Mouse (Mus musculus) small intestine, adult 2 months (tissue): ENCODE data around the gene Htr1d. TPM values are rescaled to one million over a fixed set of nuclear protein-coding genes. Genes with fewer than 3 reads are reported as not detected.

Experiments
- H3K27ac ChIP-seq: fragments of 200-500 bp; 2 replicates; pipeline ENCODE4 v1.5.1; 2012; ENCODE audit warnings: low read depth, low read length, control low read depth, inconsistent platforms; ENCODE audit not compliant: insufficient read depth
- H3K27me3 ChIP-seq: fragments of 200-500 bp; 2 replicates; pipeline ENCODE4 v1.6.1; 2012; ENCODE audit warnings: mild to moderate bottlenecking, moderate library complexity, low read length, inconsistent platforms; ENCODE audit not compliant: control insufficient read depth, insufficient read depth
- H3K36me3 ChIP-seq: fragments of 200-500 bp; 2 replicates; pipeline ENCODE4 v1.6.1; 2012; ENCODE audit warnings: mild to moderate bottlenecking, low read length, control low read depth, inconsistent platforms; ENCODE audit not compliant: control insufficient read depth, insufficient read depth
- H3K4me1 ChIP-seq: fragments of 200-500 bp; 2 replicates; pipeline ENCODE4 v1.6.1; 2012; ENCODE audit warnings: low read length, inconsistent platforms, mixed read lengths; ENCODE audit not compliant: control insufficient read depth, insufficient read depth, insufficient read length
- H3K4me3 ChIP-seq: fragments of 200-500 bp; 2 replicates; pipeline ENCODE4 v1.5.1; 2012; ENCODE audit warnings: low read depth, mild to moderate bottlenecking, control low read depth, inconsistent platforms, low read length, moderate library complexity
- CTCF ChIP-seq: fragments of 200-500 bp; IDR thresholded peaks from 2 replicates; pipeline ENCODE4 v1.5.1; 2012; ENCODE audit warnings: low read depth, mild to moderate bottlenecking, control low read depth, inconsistent platforms, low read length, moderate library complexity, mixed read lengths; ENCODE audit not compliant: insufficient replicate concordance, insufficient read length; ENCODE audit errors: extremely low read depth
- POLR2A ChIP-seq: fragments of 200-500 bp; IDR thresholded peaks from 2 replicates; pipeline ENCODE4 v1.6.1; 2012; ENCODE audit warnings: low read depth, mild to moderate bottlenecking, control low read depth, inconsistent platforms, low read length, moderate library complexity
- WGBS: fragments of 180-500 bp; shearing (Covaris S2); methylation state at CpG from one replicate; pipeline ENCODE4 v1.1.7; 2018; 5-methylcytosine and 5-hydroxymethylcytosine counted together
- polyA plus RNA-seq: library from polyadenylated mRNA; depleted of rRNA; stranded (reverse); fragments of >200 nt; gene quantifications from 2 replicates; pipeline ENCODE4 v1.2.3, GENCODE M21; 2012

Gene Htr1d
- polyA plus RNA-seq, 1 experiment = 0.23 TPM

DNA sequence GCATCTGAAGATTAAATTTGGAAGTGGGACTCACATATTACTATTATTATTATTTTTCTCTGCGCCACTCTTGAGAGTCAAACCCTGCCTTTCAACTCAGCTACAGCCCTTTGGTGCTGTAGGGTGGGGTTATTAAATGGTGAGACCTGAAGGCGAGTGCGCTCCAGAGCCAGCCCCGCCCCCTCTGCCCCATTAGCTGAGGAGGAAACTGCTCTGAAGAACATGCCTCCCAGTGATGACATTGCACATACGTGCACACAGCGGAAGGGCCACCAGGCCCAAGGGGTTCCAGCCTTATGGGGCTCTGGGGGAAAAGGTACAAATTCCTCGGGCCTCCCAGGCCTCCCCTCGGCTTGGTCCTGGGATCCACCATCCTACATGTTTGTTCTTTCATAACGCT is 7.8 kb upstream of the Htr1d start:
- peaks cover 3% of the 10 kb centered on the region; the same call in 1 of the 2 replicates for H3K27me3 ChIP-seq
- 81% methylated on average over 9 of the region's 9 CpGs for WGBS
- no peak overlapping the region for H3K4me3 ChIP-seq
- no peaks in the 10 kb centered on the region for H3K36me3 ChIP-seq
- no peak for TF ChIP-seq CTCF
- no peak for TF ChIP-seq POLR2A
- H3K4me1 ChIP-seq = no peaks in the 10 kb centered on the region
- no peak overlapping the region for H3K27ac ChIP-seq

DNA sequence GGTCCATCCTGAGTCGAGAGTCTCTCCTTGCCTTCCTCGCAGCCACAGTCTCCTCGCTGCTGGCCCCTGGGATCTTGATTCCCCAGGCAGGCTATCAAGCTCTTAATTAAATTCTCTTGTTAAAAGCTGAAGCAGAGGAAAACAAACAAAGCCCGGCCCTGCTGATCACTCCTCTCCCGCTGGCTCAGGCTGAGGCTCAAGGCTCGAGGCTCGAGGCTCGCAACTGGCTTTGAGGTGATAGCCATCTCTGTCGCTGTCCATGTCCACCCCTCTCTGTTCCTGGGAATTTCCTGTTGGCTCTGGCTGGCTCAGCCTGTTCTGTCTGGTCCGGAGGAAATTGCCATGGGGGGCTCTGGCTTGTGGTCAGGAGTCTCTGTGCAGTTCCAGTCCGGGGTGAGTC is 4.4 kb upstream of the Htr1d start:
- Histone ChIP-seq H3K27me3 (peaks cover 11% of the 10 kb centered on the region), H3K36me3 (no peaks in the 10 kb centered on the region), H3K4me1 (no peaks in the 10 kb centered on the region), H3K27ac (no peak overlapping the region), H3K4me3 (no peak overlapping the region)
- no peak for TF ChIP-seq POLR2A
- TF ChIP-seq CTCF = no peak
- 29% methylated on average over 11 of the region's 11 CpGs for WGBS

DNA sequence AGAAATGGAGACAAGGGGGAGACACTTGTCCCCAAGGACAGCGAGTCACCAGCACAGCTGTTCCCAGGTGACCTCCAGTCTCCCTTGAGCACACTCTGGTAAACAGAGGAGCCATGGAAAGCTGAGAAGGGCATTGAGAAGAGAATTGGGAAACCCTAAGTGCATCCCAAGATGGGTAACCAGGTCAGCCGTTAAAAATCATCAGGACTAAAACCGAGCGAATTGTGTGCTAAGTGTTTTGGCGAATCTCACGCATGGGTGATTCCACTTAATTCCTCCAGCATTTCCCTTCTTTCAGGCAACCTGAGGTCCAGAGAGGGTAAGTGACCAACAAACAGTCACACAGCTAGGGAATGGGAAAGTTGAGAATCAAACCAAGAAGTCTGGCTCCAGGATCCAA is 3.9 kb upstream of the Htr1d start:
- Histone ChIP-seq H3K27me3 (peaks cover 16% of the 10 kb centered on the region), H3K36me3 (no peaks in the 10 kb centered on the region), H3K4me1 (peaks cover 2% of the 10 kb centered on the region; the same call in 1 of the 2 replicates), H3K27ac (no peak overlapping the region), H3K4me3 (no peak overlapping the region)
- 67% methylated on average over 6 of the region's 6 CpGs for WGBS
- TF ChIP-seq POLR2A (no peak), CTCF (no peak)

DNA sequence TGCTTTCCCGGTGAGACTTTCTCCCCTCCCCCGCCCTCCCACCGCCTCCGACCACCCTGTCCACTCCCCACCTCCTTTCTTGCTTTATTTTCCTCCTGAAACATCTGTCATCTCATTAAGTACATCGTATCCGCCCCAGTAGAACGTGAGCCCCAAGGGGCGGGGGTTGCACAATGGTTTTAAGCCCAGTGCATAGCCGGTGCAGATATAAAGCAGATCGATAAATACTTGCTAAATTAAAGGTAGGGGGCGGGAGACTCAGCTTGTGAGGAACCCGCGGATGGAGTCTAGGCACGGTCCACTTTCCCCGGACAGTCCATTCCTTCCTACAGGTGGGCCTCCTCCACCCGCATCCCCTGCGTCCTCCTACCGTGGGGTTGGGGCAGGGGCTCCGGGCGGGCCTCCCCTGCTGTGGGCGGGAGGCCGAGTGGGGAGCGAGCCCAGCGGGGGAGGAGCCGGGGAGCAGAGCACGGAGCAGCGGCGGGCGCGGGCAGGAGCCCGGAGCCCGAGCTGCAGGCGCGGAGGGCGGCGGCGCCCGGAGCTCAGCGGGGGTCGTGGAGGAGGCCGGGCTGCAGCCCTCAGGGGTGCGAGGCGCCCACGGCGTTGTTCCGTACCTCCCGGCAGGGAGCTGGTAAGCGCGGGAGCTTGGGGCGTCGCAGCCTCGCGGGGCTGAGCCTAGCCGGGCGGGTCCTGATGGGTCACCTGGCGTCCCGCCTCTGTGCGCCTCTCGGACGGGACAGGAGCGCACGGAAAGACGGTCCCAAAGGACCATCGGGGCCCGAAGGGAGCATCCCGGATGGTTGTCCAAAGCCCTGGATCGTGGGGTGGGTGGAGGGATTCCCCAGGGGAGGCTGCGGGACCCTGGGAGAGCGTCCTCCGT is 1.0 kb downstream of the Htr1d start:
- H3K36me3 ChIP-seq = no peaks in the 10 kb centered on the region
- H3K27ac ChIP-seq = no peak overlapping the region
- 2% methylated on average over 69 of the region's 70 CpGs for WGBS
- H3K27me3 ChIP-seq = peaks cover 23% of the 10 kb centered on the region
- peak overlapping the region; percentile 52 for H3K4me3 ChIP-seq
- peaks cover 8% of the 10 kb centered on the region; the same call in 1 of the 2 replicates for H3K4me1 ChIP-seq
- TF ChIP-seq CTCF = no peak
- no peak for TF ChIP-seq POLR2A

DNA sequence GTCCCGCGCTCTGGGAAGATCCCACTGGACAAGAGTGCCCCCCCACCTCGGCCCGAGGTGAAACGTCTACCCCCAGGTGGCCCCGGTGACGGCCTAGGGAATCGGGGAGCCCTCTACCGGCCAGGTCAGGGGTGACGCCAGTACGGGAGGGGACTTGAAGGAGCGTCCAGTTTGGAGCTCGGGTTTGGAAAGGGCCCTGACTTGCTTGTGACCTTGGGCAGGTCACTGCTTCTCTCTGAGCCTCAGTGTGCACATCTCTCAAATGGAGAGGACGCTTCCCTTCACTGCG is 1.6 kb downstream of the Htr1d start:
- 5% methylated on average over 15 of the region's 15 CpGs for WGBS
- Histone ChIP-seq H3K4me1 (peaks cover 8% of the 10 kb centered on the region; the same call in 1 of the 2 replicates), H3K36me3 (no peaks in the 10 kb centered on the region), H3K4me3 (peak overlapping the region; percentile 52), H3K27ac (no peak overlapping the region), H3K27me3 (peaks cover 23% of the 10 kb centered on the region)
- no peak for TF ChIP-seq POLR2A
- TF ChIP-seq CTCF = peak; percentile 31; the same call in 1 of the 2 replicates

DNA sequence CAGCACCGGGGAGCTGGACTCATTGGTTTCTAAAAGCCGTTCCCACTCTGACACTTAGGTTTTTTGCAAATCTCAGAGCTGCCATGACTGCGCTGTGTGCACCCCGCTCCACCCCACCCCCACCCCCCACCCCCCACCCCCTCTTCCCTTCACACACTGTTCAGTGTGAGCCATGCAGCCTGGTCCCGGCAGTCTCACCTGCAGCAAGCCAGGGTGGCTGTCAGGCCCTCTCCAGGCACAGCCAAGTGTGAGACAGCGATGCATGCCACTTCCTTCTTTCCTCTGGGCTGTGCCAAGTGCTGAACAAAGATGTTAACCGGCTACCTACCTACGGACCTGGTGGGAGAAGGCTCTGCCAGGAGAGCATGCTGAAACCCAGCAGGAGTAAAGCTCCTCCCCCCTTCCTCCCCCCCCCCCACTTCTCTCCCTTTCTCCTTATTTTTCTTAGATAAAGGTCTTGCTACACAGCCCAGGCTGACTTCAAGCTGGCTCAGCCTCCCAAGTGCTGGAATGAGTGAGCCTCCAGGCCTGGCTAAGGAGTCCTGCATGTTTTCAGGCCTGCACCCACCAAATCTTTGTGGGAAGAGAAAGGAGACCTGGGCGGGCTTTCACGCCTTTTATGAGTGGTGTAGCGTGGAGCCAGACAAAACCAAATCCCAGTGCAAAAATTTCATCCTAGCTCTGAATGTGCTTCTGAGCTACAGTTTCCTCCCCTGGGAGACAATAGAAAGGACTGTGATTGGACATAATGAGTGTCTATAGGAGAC is 7.5 kb downstream of the Htr1d start:
- Histone ChIP-seq H3K4me3 (no peak overlapping the region), H3K4me1 (no peaks in the 10 kb centered on the region; the same call in 1 of the 2 replicates), H3K27ac (no peak overlapping the region), H3K27me3 (no peaks in the 10 kb centered on the region), H3K36me3 (no peaks in the 10 kb centered on the region)
- WGBS = 61% methylated on average over 11 of the region's 11 CpGs
- TF ChIP-seq POLR2A (no peak), CTCF (no peak)

DNA sequence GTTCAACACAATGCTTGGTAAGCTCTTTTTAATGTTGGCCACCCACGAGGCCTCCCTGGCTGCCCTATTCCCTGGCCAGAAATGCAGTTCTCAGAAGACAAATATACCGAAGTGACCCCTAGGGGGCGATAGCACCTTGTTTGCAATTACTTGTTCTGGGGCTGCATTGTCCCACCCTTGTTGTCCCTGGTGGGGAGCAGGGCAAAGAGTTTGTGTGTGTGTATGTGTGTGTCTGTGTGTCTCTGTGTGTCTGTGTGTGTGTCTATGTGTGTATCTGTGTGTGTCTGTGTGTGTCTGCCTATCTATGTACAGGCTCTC is 8.0 kb downstream of the Htr1d start:
- no peak for TF ChIP-seq POLR2A
- TF ChIP-seq CTCF = peak; percentile 68; the same call in 1 of the 2 replicates
- H3K27ac ChIP-seq = no peak overlapping the region
- 1% methylated on average over 3 of the region's 3 CpGs for WGBS
- no peaks in the 10 kb centered on the region for H3K36me3 ChIP-seq
- no peaks in the 10 kb centered on the region for H3K27me3 ChIP-seq
- no peaks in the 10 kb centered on the region; the same call in 1 of the 2 replicates for H3K4me1 ChIP-seq
- H3K4me3 ChIP-seq = no peak overlapping the region
